Mouse (Mus musculus): ENCODE measurements around the gene Rdh5.

GRCm38 (mm10) chr10:128916665-128917064 lies 6.0 kb downstream of the Rdh5 start:
- no peak for TF ChIP-seq CTCF (IDR thresholded peaks at IDR 0.05; ENCODE audit: extremely low read depth, insufficient read depth, low read length)
- no peak for TF ChIP-seq POLR2A (IDR thresholded peaks at IDR 0.05; ENCODE audit: extremely low read depth, insufficient read depth, low read length)
